Mouse (Mus musculus) midbrain, embryonic 14.5 days (tissue): Measurements from ENCODE around the gene Pmch. TPM values are rescaled to one million over a fixed set of nuclear protein-coding genes. Genes with fewer than 3 reads are reported as not detected.

Experiments used
- ATAC-seq: fragments of 200-750 bp; cut with Nextera tagmentation; 2 replicates; pipeline ENCODE4 v1.8.0; 2017; ENCODE audit warnings: moderate number of reproducible peaks, moderate library complexity; ENCODE audit not compliant: low FRiP score, low TSS enrichment
- DNase-seq: peaks from one replicate; pipeline ENCODE4 v3.0.0-alpha.2; 2015
- H3K27ac ChIP-seq: fragments of 300-500 bp; sonication (generic); replicated peaks from 2 replicates; pipeline ENCODE4 v1.5.1; 2014; ENCODE audit warnings: mild to moderate bottlenecking, low read depth, low read length, moderate library complexity
- H3K27me3 ChIP-seq: fragments of 300-500 bp; sonication (generic); 2 replicates; pipeline ENCODE4 v1.6.1; 2014; ENCODE audit warnings: low read length, control low read depth, mixed read lengths; ENCODE audit not compliant: control insufficient read depth, insufficient read depth
- H3K36me3 ChIP-seq: fragments of 300-500 bp; sonication (generic); 2 replicates; pipeline ENCODE4 v1.6.1; 2014; ENCODE audit warnings: low read length, control low read depth; ENCODE audit not compliant: control insufficient read depth, insufficient read depth
- H3K4me1 ChIP-seq: fragments of 300-500 bp; sonication (generic); 2 replicates; pipeline ENCODE4 v1.6.1; 2014; ENCODE audit warnings: mild to moderate bottlenecking, antibody characterized with exemption, low read length, control low read depth; ENCODE audit not compliant: control insufficient read depth, insufficient read depth
- H3K4me2 ChIP-seq: fragments of 300-500 bp; sonication (generic); 2 replicates; pipeline ENCODE4 v1.6.1; 2014; ENCODE audit warnings: mild to moderate bottlenecking, low read length, moderate library complexity
- H3K4me3 ChIP-seq: fragments of 300-500 bp; sonication (generic); replicated peaks from 2 replicates; pipeline ENCODE4 v1.5.1; 2014; ENCODE audit warnings: low read depth, low read length
- H3K9ac ChIP-seq: fragments of 300-500 bp; sonication (generic); replicated peaks from 2 replicates; pipeline ENCODE4 v1.6.1; 2014; ENCODE audit warnings: mild to moderate bottlenecking, low read length, moderate library complexity
- H3K9me3 ChIP-seq: fragments of 300-500 bp; sonication (generic); 2 replicates; pipeline ENCODE4 v1.6.1; 2016; ENCODE audit warnings: low read length, control low read depth, mixed read lengths; ENCODE audit not compliant: control insufficient read depth
- WGBS: fragments of 180-500 bp; shearing (Covaris S2); extraction: QIAGEN DNeasy Blood & Tissue Kit; methylation state at CpG from one replicate; pipeline ENCODE4 v1.1.7; 2014; 5-methylcytosine and 5-hydroxymethylcytosine counted together
- polyA plus RNA-seq: library from polyadenylated mRNA; unstranded; fragments of >200 nt; fragmentation: Nextera tagmentation; extraction: Ambion mirVana; gene quantifications from 2 replicates; pipeline ENCODE4 v1.2.1, GENCODE M21; 2014

Gene Pmch
- polyA plus RNA-seq, 1 experiment from 2014 or later = 1.00 TPM

DNA sequence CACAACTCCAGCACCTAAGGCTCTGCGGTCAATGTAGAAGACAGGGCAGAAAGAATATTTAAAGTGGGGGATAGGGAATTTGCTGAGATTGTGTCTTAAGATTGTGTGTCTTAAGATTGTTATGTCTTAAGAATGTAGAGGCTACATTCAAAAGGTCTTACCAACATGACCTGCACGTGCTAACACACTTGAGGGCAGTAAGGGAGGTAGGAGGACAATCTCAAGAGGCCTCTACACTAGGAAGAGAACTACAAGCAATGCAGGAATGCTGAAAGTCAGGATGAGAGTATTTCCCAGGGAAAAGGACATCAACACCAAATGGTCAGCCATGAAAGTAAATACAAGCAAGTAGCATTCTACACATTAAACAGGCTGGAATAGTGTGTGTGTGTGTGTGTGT is 15.3 kb downstream of the Pmch start:
- Histone ChIP-seq H3K27ac (no peak overlapping the region), H3K27me3 (no peaks in the 10 kb centered on the region), H3K4me2 (no peak overlapping the region), H3K9me3 (no peaks in the 10 kb centered on the region), H3K9ac (no peak overlapping the region), H3K4me1 (no peaks in the 10 kb centered on the region), H3K4me3 (no peak overlapping the region), H3K36me3 (no peaks in the 10 kb centered on the region)
- ATAC-seq (no peak), DNase-seq (no peak)
- 92% methylated on average over 2 of the region's 2 CpGs for WGBS

DNA sequence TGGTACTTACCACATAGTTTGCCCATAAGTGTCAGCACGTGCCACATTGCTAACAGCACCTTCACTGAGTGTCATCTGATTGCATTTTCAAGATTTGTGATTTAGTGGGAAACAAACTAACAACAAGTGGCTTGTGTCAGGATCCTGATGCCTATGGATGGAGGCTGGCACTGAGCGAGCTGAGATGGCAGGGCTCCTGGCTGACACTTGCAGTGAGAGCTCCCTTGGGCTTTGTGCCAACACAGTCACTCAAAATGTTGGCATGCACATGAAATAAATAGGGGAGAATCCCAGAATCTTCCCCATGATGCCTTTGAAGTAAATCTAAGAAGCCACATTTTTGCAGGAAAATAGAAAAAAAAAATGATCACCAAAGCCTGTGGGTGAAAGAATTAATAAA is 22.4 kb downstream of the Pmch start:
- no peak overlapping the region for H3K9ac ChIP-seq
- H3K36me3 ChIP-seq = no peaks in the 10 kb centered on the region
- no peak overlapping the region for H3K27ac ChIP-seq
- no peaks in the 10 kb centered on the region for H3K4me1 ChIP-seq
- H3K27me3 ChIP-seq = no peaks in the 10 kb centered on the region
- no peaks in the 10 kb centered on the region for H3K9me3 ChIP-seq
- 90% methylated on average over 2 of the region's 2 CpGs for WGBS
- H3K4me3 ChIP-seq = no peak overlapping the region
- no peak for DNase-seq
- ATAC-seq = no peak
- no peak overlapping the region for H3K4me2 ChIP-seq

DNA sequence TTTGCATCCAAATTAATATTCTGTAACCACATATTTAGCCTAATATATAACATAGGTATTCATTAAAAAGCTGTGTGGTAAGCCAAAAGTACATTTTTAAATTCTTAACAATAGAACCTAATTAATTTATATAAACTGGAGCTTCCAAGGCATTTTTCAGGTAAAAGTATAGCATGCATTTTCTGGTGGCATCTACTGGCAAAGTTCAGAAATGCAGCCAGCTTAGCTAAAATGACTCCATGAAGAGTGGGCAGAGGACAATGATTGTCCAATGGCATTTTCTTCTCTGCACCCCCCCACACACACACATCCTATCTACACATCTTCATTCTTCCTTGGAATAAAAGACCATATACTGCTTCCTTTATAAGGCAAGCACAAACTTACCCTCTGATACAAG is 28.8 kb downstream of the Pmch start:
- ATAC-seq (no peak), DNase-seq (peak; percentile 63)
- Histone ChIP-seq H3K4me2 (no peak overlapping the region), H3K9ac (no peak overlapping the region), H3K27me3 (no peaks in the 10 kb centered on the region), H3K36me3 (no peaks in the 10 kb centered on the region), H3K4me1 (no peaks in the 10 kb centered on the region), H3K27ac (no peak overlapping the region), H3K9me3 (no peaks in the 10 kb centered on the region), H3K4me3 (no peak overlapping the region)

DNA sequence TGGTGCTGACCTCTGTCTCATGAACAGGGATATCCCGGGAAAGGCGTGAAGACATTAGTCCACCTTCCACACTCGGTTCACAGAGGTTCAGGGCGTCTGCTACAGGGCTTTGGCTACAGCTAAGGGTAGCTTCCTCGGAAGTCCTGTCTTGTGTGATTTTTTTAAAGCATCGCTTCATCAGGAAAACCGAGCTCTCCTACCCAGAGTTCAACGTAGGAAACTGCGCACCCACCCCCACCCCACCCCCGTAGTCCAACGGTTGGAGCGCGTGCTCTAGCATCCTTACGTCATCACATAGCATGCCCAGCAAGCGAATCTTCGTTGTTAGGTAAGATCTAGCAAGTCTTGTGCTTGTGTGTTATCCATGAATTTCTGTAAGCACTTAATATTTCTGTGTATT is 44.8 kb downstream of the Pmch start:
- Histone ChIP-seq H3K4me1 (no peaks in the 10 kb centered on the region), H3K27me3 (no peaks in the 10 kb centered on the region), H3K9ac (no peak overlapping the region), H3K36me3 (no peaks in the 10 kb centered on the region), H3K4me2 (no peak overlapping the region), H3K4me3 (no peak overlapping the region), H3K9me3 (no peaks in the 10 kb centered on the region), H3K27ac (no peak overlapping the region)
- ATAC-seq (no peak), DNase-seq (no peak)
- WGBS = 96% methylated on average over 16 of the region's 16 CpGs

Other genes with a start within 250 kb of the Pmch start
- gene Igf1, start 232.8 kb upstream of the Pmch start, polyA plus RNA-seq = 9.7 and 10.4 TPM in 2 replicates
- 2.0 and 3.5 TPM in 2 replicates for gene Parpbp, start 55.9 kb downstream of the Pmch start, polyA plus RNA-seq
- 29.7 and 37.6 TPM in 2 replicates for gene Nup37, start 55.9 kb downstream of the Pmch start, polyA plus RNA-seq
- gene Washc3, start 110.0 kb downstream of the Pmch start, polyA plus RNA-seq = 44.3 and 45.5 TPM in 2 replicates